Mouse (Mus musculus) hindbrain, embryonic 16.5 days (tissue): Measurements from ENCODE around the gene Gm17509. TPM values are rescaled to one million over a fixed set of nuclear protein-coding genes. Genes with fewer than 3 reads are reported as not detected.
A peak's percentile ranks its signal among the peaks of the same experiment; 100 is the strongest.
"Not testable (repeated sequence)": the region's sequence is repeated elsewhere in the genome, so short reads cannot be mapped to it uniquely, and the experiment has no call there.

Source experiments
- ATAC-seq: fragments of 200-750 bp; cut with Nextera tagmentation; 2 replicates; pipeline ENCODE4 v1.8.0; 2017; ENCODE audit warnings: moderate TSS enrichment, moderate library complexity
- H3K27ac ChIP-seq: fragments of 300-500 bp; sonication (generic); 2 replicates; pipeline ENCODE4 v1.5.1; 2014; ENCODE audit warnings: low read depth, mild to moderate bottlenecking, control low read depth, low read length, moderate library complexity
- H3K27me3 ChIP-seq: fragments of 300-500 bp; sonication (generic); replicated peaks from 2 replicates; pipeline ENCODE4 v1.6.1; 2014; ENCODE audit warnings: low read length; ENCODE audit not compliant: control insufficient read depth, insufficient read depth
- H3K36me3 ChIP-seq: fragments of 300-500 bp; sonication (generic); 2 replicates; pipeline ENCODE4 v1.6.1; 2014; ENCODE audit warnings: mild to moderate bottlenecking, low read length, moderate library complexity, mixed read lengths; ENCODE audit not compliant: control insufficient read depth, insufficient read depth
- H3K4me1 ChIP-seq: fragments of 300-500 bp; sonication (generic); 2 replicates; pipeline ENCODE4 v1.6.1; 2014; ENCODE audit warnings: low read depth, low read length; ENCODE audit not compliant: control insufficient read depth, insufficient read depth
- H3K4me2 ChIP-seq: fragments of 300-500 bp; sonication (generic); 2 replicates; pipeline ENCODE4 v1.6.1; 2014; ENCODE audit warnings: mild to moderate bottlenecking, low read length, control low read depth, moderate library complexity
- H3K4me3 ChIP-seq: fragments of 300-500 bp; sonication (generic); 2 replicates; pipeline ENCODE4 v1.5.1; 2014; ENCODE audit warnings: mild to moderate bottlenecking, low read length, control low read depth, moderate library complexity
- H3K9ac ChIP-seq: fragments of 300-500 bp; sonication (generic); 2 replicates; pipeline ENCODE4 v1.6.1; 2014; ENCODE audit warnings: low read depth, mild to moderate bottlenecking, control low read depth, low read length, moderate library complexity
- H3K9me3 ChIP-seq: fragments of 300-500 bp; sonication (generic); 2 replicates; pipeline ENCODE4 v1.6.1; 2014; ENCODE audit warnings: mild to moderate bottlenecking, low read length, moderate library complexity; ENCODE audit not compliant: control insufficient read depth
- WGBS: fragments of 180-500 bp; shearing (Covaris S2); extraction: QIAGEN DNeasy Blood & Tissue Kit; methylation state at CpG from one replicate; pipeline ENCODE4 v1.1.7; 2014; 5-methylcytosine and 5-hydroxymethylcytosine counted together
- polyA plus RNA-seq: library from polyadenylated mRNA; unstranded; fragments of >200 nt; fragmentation: Nextera tagmentation; extraction: Ambion mirVana; gene quantifications from 2 replicates; pipeline ENCODE4 v1.2.1, GENCODE M21; 2015

Gene Gm17509
- polyA plus RNA-seq, 1 experiment from 2014 or later: 0.50 TPM

DNA sequence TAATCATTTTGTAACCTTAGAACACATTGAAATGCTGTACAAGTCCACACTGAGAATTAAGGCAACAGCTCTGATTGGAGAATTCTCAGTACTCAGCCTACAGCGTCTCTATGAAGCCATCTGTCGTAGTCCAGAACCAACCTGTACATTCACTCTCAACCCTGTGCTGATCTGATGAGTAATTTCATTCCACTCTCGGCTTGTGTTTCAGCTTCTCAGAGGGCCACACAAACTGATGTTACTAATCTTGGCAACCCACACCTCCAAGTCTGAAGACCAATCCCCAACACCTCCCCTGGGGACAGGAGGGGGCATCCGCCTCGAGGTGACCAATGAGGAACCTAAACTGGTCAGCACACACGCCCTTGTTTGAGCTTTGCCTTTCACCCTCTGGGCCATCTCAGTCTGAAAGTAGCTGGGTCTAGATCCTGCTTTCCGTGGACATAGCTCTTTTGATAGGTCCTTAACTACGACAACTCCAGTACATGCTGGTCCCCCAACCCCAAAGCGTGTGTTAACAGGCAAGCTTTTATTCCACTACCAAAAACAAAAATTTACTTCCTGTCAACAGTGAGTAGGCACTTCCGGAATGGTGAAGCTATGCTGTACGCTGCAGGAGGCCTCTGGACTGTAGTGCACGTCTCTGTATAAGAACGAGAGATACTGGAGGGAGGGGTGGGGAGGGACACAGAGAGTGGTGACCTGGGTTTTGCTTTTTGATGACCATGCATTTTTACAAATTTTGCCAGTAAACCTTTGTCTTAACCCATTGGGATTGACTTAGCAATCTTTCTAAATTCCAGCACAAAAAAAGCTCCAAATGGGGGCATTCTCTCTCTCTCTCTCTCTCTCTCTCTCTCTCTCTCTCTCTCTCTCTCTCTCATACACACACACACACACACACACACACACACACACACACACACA lies 25.0 kb downstream of the Gm17509 start:
- H3K27me3 ChIP-seq: no peaks in the 10 kb centered on the region
- no peaks in the 10 kb centered on the region for H3K4me1 ChIP-seq
- no peak overlapping the region for H3K4me3 ChIP-seq
- H3K36me3 ChIP-seq: no peaks in the 10 kb centered on the region
- H3K4me2 ChIP-seq: no peak overlapping the region
- no peak overlapping the region for H3K27ac ChIP-seq
- WGBS: 86% methylated on average over 13 of the region's 13 CpGs
- H3K9me3 ChIP-seq: no peaks in the 10 kb centered on the region
- no peak overlapping the region for H3K9ac ChIP-seq
- ATAC-seq: no peak

DNA sequence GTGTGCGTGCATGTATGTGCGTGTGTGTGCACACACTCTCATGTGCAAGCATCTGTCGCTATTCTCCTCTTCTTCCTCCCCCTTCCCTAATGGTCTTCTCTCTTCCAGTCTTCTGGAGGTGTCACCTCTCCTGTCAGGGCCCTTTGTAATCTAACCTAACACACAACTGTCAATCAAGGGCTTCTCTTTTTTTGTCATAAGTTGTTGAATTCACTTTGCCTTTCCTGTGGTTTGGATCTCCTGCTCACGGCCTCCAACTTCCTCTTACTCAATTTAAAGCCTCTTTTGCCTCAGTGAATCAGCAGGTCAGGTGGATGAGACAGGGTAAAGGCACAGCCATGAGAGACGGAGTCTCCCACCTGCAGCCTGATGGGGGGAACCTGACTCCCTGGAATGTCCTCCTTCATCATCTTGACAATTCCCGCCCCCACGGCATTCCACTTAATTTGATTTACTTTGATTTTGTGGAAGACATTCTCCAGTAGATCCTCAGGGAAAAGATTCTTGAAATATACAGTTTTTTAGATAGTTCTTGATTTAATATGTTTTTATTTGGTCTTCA lies 27.4 kb downstream of the Gm17509 start:
- Histone ChIP-seq H3K4me2 (no peak overlapping the region), H3K27me3 (no peaks in the 10 kb centered on the region), H3K9ac (no peak overlapping the region), H3K36me3 (no peaks in the 10 kb centered on the region), H3K27ac (no peak overlapping the region), H3K4me3 (no peak overlapping the region), H3K4me1 (no peaks in the 10 kb centered on the region), H3K9me3 (no peaks in the 10 kb centered on the region)
- WGBS: 78% methylated on average over 7 of the region's 7 CpGs
- no peak for ATAC-seq

DNA sequence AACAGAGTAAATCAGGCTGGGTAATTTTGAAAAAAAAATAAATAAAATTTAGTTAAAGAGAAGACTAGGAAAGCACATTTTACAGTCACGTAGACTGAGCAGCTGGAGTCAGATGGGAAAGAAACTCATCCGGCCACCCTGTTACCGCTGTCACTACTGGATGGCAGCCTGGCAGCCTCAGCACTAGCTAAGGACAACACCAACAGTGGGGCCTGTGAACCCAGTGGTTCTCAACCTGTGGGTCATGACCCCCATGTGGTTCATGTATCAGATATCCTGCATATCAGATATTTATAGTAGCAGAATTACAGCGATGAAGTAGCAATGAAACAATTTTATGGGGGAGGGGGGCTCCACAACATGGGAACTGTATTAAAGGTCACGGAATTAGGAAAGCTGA lies 28.7 kb downstream of the Gm17509 start:
- WGBS: 85% methylated on average over 5 of the region's 5 CpGs
- Histone ChIP-seq H3K4me2 (no peak overlapping the region), H3K9me3 (no peaks in the 10 kb centered on the region), H3K36me3 (no peaks in the 10 kb centered on the region), H3K27ac (no peak overlapping the region), H3K27me3 (no peaks in the 10 kb centered on the region), H3K4me1 (no peaks in the 10 kb centered on the region), H3K9ac (no peak overlapping the region), H3K4me3 (no peak overlapping the region)
- no peak for ATAC-seq

DNA sequence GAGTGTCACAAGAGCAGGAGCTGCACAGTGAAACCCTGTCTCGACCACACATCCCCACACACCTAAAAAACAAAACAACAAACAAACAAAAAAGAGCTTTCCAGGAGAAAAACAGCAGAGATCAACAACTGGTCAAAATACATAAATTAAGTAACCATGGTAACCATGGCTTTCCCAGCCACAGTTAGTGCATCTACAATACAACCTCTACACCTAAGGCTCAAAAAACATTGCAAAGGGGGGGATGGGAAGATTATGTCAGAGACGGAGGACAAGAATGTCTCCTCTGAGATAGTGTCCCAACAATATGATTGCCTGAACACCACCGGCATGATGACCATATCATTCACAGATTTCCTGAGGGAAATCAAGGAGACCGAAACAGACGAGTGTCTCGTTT lies 35.5 kb downstream of the Gm17509 start:
- Histone ChIP-seq H3K9me3 (no peaks in the 10 kb centered on the region), H3K27ac (no peak overlapping the region), H3K27me3 (no peaks in the 10 kb centered on the region), H3K4me2 (no peak overlapping the region), H3K4me3 (no peak overlapping the region), H3K9ac (no peak overlapping the region), H3K4me1 (no peaks in the 10 kb centered on the region), H3K36me3 (no peaks in the 10 kb centered on the region)
- 62% methylated on average over 6 of the region's 6 CpGs for WGBS
- peak; percentile 40; the same call in 1 of the 2 replicates for ATAC-seq

DNA sequence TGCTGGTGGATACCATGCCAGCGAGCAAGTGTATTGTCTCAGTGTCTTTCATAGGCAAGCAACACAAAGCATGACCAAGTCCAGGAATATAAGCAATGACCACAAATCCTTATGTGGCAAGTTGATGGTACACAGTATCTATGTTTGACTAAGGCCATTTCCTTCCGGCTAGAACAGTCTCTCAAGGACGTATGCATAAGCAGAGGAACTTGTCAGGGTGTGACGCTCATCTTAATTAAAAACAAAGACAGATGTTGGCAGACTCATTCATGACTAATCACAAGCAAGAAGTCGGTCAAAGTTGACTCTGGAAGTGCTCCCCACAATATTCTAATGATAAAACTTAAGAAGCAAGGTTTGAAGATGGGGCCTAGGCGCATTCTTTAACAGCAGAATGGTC lies 37.6 kb downstream of the Gm17509 start:
- H3K4me3 ChIP-seq: no peak overlapping the region
- no peaks in the 10 kb centered on the region for H3K36me3 ChIP-seq
- no peak overlapping the region for H3K9ac ChIP-seq
- no peaks in the 10 kb centered on the region for H3K27me3 ChIP-seq
- no peaks in the 10 kb centered on the region for H3K9me3 ChIP-seq
- no peak for ATAC-seq
- H3K4me2 ChIP-seq: no peak overlapping the region
- 78% methylated on average over 6 of the region's 6 CpGs for WGBS
- no peaks in the 10 kb centered on the region for H3K4me1 ChIP-seq
- H3K27ac ChIP-seq: no peak overlapping the region

DNA sequence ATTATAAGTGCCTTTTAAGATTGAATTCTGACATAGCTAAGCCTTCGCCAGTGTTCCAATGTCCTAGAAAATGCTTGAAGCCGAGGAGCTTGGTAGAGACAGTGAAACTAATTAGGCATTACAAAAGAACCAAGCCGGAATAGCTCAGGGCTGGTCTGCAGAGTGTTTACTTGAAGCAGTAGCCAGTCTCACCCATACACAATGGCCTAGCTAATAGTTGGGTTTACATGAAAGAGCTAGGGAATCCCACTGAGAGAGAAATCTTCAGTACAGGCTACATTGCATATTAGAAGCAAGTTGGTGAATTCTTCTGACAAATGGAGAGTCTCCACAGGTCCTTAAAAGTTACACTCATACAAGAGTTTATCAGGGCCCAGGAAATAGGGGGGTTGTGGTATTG lies 40.0 kb downstream of the Gm17509 start:
- H3K9ac ChIP-seq, H3K4me1 ChIP-seq, ATAC-seq, H3K27me3 ChIP-seq, H3K36me3 ChIP-seq, H3K27ac ChIP-seq, H3K9me3 ChIP-seq, H3K4me2 ChIP-seq, H3K4me3 ChIP-seq: not testable (repeated sequence)
- WGBS: 48% methylated on average over 3 of the region's 3 CpGs

Other genes starting within 250 kb of the Gm17509 start
- gene Parp8, start 195.5 kb downstream of the Gm17509 start, polyA plus RNA-seq: 27.2 and 30.5 TPM in 2 replicates
- 15.2 and 17.2 TPM in 2 replicates for gene Emb, start 12.5 kb downstream of the Gm17509 start, polyA plus RNA-seq